ENCODE assay signal across 10 mouse cellular contexts in the genomic region with DNA sequence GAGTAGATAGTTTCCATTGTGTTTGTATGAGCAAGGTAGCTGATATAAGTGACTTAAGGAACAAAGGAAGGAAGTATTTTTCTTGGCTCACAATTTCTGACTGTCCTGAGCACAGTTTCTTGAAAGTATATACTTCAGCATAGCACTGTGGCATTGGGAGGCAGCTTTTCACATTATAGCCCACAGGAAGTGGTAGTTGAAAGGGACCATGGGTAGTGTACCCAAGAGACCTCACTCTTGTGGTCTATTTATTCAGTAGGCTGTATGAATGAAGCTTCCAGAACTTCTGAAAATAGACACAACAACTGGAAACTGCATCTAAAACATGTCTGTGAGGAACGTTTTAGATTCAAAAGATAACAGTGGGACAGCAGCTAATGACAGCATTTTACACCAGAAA.
"Had no signal": no experiment of that assay in that cellular context is flagged by ENCODE, and none has a peak within 500 bp of the region (broad histone marks: within the 10 kb centered on the region; RNA-seq: fewer than 3 reads in every experiment).

No protein-coding gene starts in this region.

- ATAC-seq: midbrain, embryonic 13.5 days; midbrain, embryonic 16.5 days had no signal

- DNase-seq: kidney, adult 8-10 months; kidney, postnatal 10 days; kidney, postnatal 36 days; layer of hippocampus, postnatal 36 days; liver, embryonic 13.5 days; lung, adult 2 months; right cerebral cortex, postnatal 14 days; right cerebral cortex, postnatal 4 days had no signal
